Mouse (Mus musculus) stomach, postnatal 0 days (tissue): ENCODE data around the gene Hist1h2bb. TPM values are rescaled to one million over a fixed set of nuclear protein-coding genes. Genes with fewer than 3 reads are reported as not detected.
A peak's percentile ranks its signal among the peaks of the same experiment; 100 is the strongest.
"Not testable (repeated sequence)": the region's sequence is repeated elsewhere in the genome, so short reads cannot be mapped to it uniquely, and the experiment has no call there.

Experiments used
- ATAC-seq: fragments of 200-750 bp; cut with Nextera tagmentation; 2 replicates; pipeline ENCODE4 v1.8.0; 2017; ENCODE audit not compliant: low FRiP score, low TSS enrichment
- DNase-seq: peaks from one replicate; pipeline ENCODE4 v3.0.0-alpha.2; 2016; ENCODE audit warnings: low spot score
- H3K27ac ChIP-seq: fragments of 300-500 bp; sonication (generic); replicated peaks from 2 replicates; pipeline ENCODE4 v1.5.1; 2014; ENCODE audit warnings: mild to moderate bottlenecking, control low read depth
- H3K27me3 ChIP-seq: fragments of 300-500 bp; sonication (generic); 2 replicates; pipeline ENCODE4 v1.6.1; 2014; ENCODE audit warnings: low read length; ENCODE audit not compliant: control insufficient read depth, insufficient read depth
- H3K36me3 ChIP-seq: fragments of 300-500 bp; sonication (generic); 2 replicates; pipeline ENCODE4 v1.6.1; 2014; ENCODE audit warnings: low read length, mixed read lengths; ENCODE audit not compliant: control insufficient read depth, insufficient read depth
- H3K4me1 ChIP-seq: fragments of 300-500 bp; sonication (generic); replicated peaks from 2 replicates; pipeline ENCODE4 v1.6.1; 2014; ENCODE audit warnings: antibody characterized with exemption; ENCODE audit not compliant: control insufficient read depth, insufficient read depth
- H3K4me2 ChIP-seq: fragments of 300-500 bp; sonication (generic); replicated peaks from 2 replicates; pipeline ENCODE4 v1.6.1; 2014; ENCODE audit warnings: low read depth, mild to moderate bottlenecking, control low read depth, moderate library complexity
- H3K4me3 ChIP-seq: fragments of 300-500 bp; sonication (generic); 2 replicates; pipeline ENCODE4 v1.5.1; 2014; ENCODE audit warnings: low read depth, low read length, control low read depth
- H3K9ac ChIP-seq: fragments of 300-500 bp; sonication (generic); 2 replicates; pipeline ENCODE4 v1.6.1; 2014; ENCODE audit warnings: mild to moderate bottlenecking, low read length, control low read depth, mixed read lengths
- H3K9me3 ChIP-seq: fragments of 300-500 bp; sonication (generic); 2 replicates; pipeline ENCODE4 v1.6.1; 2016; ENCODE audit warnings: low read length; ENCODE audit not compliant: control insufficient read depth
- CTCF ChIP-seq: IDR thresholded peaks from 2 replicates; pipeline ENCODE4 v1.5.1; 2016; ENCODE audit warnings: antibody characterized with exemption, low read depth, mild to moderate bottlenecking, moderate library complexity
- EP300 ChIP-seq: optimal IDR thresholded peaks from 2 replicates; pipeline ENCODE3; 2016; ENCODE audit warnings: antibody characterized with exemption
- WGBS: fragments of 180-500 bp; shearing (Covaris S2); extraction: QIAGEN DNeasy Blood & Tissue Kit; methylation state at CpG from one replicate; pipeline ENCODE4 v1.1.7; 2014; 5-methylcytosine and 5-hydroxymethylcytosine counted together
- polyA plus RNA-seq: library from polyadenylated mRNA; unstranded; fragments of >200 nt; fragmentation: Nextera tagmentation; extraction: Ambion mirVana; gene quantifications from 2 replicates; pipeline ENCODE4 v1.2.1, GENCODE M21; 2015

Hist1h2bb gene
- polyA plus RNA-seq, 1 experiment from 2014 or later, result 0.91 TPM

DNA sequence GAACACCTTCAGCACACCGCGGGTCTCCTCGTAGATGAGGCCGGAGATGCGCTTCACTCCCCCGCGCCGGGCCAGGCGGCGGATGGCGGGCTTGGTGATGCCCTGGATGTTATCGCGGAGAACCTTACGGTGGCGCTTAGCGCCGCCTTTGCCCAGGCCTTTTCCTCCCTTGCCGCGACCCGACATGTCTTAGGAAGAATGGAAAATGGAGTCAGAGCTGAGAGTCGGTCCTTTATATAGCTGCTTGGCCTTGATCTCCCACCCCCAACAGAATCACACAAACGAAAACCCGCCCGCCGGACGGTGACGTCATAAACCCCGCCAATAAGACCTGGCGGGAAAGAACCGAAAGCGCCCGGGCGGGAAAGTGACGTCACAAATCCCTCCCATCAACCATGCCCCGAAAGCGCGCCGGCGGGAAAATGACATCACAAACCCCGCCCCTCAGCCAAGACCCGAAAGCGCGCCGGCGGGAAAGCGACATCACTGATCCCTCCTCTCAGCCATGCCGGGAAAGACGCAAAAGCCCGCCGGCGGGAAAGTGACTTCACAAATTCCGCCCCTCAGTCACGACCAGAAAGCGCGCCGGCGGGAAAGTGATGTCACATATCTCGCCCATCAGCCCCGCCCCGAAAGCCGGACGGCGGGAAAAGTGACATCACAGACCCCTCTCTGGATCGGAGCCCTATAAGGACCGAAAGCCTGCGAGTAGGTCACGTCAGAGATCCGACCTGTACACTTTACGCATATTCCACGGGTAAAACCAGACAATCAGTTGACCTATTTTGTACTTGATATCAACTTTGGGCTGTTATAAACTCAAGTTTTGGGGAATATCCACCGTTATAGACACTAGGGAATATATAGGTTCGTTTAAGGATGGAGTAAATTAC, 14.7 kb downstream of the Hist1h2bb start, which contains the start of gene Hist1h4a:
Hist1h4a (minus strand) TSS at position 259 of the 893 bp plus-strand sequence.
- ATAC-seq (peak; percentile 84), DNase-seq (peak; percentile 99)
- Histone ChIP-seq H3K27ac (peak within 1 kb of the TSS; percentile 88), H3K4me3 (peak within 1 kb of the TSS; percentile 52), H3K9me3 (no peaks in the 10 kb centered on the region), H3K4me1 (peaks cover 3% of the 10 kb centered on the region; the same call in 1 of the 2 replicates), H3K36me3 (no peaks in the 10 kb centered on the region), H3K27me3 (no peaks in the 10 kb centered on the region), H3K4me2 (peak within 1 kb of the TSS; percentile 90), H3K9ac (peak within 1 kb of the TSS; percentile 58)
- WGBS, result under 1% methylated on average over 61 of the region's 72 CpGs
- TF ChIP-seq EP300 (peak; percentile 47), CTCF (no peak)

- peak within 1 kb of the TSS; percentile 58 for H3K9ac ChIP-seq
- H3K4me2 ChIP-seq, result peak within 1 kb of the TSS; percentile 90
- H3K27ac ChIP-seq, result peak within 1 kb of the TSS; percentile 88
- DNase-seq (peak; percentile 47), ATAC-seq (peak; percentile 59)
- not testable (repeated sequence) for H3K9me3 ChIP-seq, H3K36me3 ChIP-seq, H3K27me3 ChIP-seq, H3K4me1 ChIP-seq
- under 1% methylated on average over 29 of the region's 52 CpGs for WGBS
- peak; percentile 46 for TF ChIP-seq EP300
- peak within 1 kb of the TSS; percentile 52 for H3K4me3 ChIP-seq
Observed at GRCm38 (mm10) chr13:23761871-23762821, 15.6 kb downstream of the Hist1h2bb start, which contains the start of gene Hist1h3a. TSS of gene Hist1h3a (minus strand) at chr13:23762386.

- no peaks in the 10 kb centered on the region for H3K36me3 ChIP-seq
- H3K27me3 ChIP-seq, result no peaks in the 10 kb centered on the region
- peak overlapping the region; percentile 52 for H3K4me3 ChIP-seq
- peak overlapping the region; percentile 88 for H3K27ac ChIP-seq
- 0% methylated on average over 10 of the region's 10 CpGs for WGBS
- peak overlapping the region; percentile 90 for H3K4me2 ChIP-seq
- DNase-seq, result peak; percentile 92
- H3K4me1 ChIP-seq, result peaks cover 3% of the 10 kb centered on the region; the same call in 1 of the 2 replicates
- H3K9ac ChIP-seq, result peak overlapping the region; percentile 47
- no peaks in the 10 kb centered on the region for H3K9me3 ChIP-seq
- no peak for TF ChIP-seq CTCF
- no peak for TF ChIP-seq EP300
- ATAC-seq, result no peak
Observed at GRCm38 (mm10) chr13:23763242-23763585, 16.7 kb downstream of the Hist1h2bb start.

DNA sequence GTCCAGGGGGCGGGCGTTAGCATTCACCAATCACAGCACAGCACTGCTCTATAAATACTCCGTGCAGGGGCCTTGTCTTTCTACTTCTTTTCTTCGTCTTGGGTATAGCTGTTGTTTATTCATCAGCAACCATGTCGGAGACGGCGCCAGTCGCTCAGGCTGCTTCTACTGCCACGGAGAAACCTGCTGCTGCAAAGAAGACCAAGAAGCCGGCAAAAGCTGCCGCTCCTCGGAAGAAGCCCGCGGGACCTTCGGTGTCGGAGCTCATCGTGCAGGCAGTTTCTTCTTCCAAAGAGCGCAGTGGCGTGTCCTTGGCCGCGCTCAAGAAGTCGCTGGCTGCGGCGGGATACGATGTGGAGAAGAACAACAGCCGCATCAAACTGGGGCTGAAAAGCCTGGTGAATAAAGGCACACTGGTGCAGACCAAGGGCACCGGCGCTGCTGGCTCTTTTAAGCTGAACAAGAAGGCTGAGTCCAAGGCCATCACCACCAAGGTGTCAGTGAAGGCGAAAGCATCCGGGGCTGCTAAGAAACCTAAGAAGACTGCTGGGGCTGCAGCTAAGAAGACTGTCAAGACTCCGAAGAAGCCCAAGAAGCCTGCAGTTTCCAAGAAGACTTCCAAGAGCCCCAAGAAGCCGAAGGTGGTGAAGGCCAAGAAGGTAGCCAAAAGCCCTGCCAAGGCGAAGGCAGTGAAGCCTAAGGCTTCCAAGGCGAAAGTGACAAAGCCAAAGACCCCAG, 17.2 kb downstream of the Hist1h2bb start, which contains the start of gene Hist1h1a:
Hist1h1a (plus strand) TSS at position 81 of the 738 bp plus-strand sequence.
- peak; percentile 91 for TF ChIP-seq EP300
- no peak for TF ChIP-seq CTCF
- Histone ChIP-seq H3K27me3 (no peaks in the 10 kb centered on the region), H3K9me3 (no peaks in the 10 kb centered on the region), H3K36me3 (no peaks in the 10 kb centered on the region), H3K4me2 (peak within 1 kb of the TSS; percentile 90), H3K9ac (peak within 1 kb of the TSS; percentile 71), H3K4me1 (peaks cover 3% of the 10 kb centered on the region; the same call in 1 of the 2 replicates), H3K4me3 (peak within 1 kb of the TSS; percentile 52), H3K27ac (peak within 1 kb of the TSS; percentile 90)
- peak; percentile 78 for ATAC-seq
- WGBS, result 3% methylated on average over 34 of the region's 34 CpGs
- DNase-seq, result no peak
